Mouse (Mus musculus): ENCODE data around the gene Olfr531. TPM values are rescaled to one million over a fixed set of nuclear protein-coding genes. Genes with fewer than 3 reads are reported as not detected.

The Olfr531 gene
- polyA plus RNA-seq (2012; rRNA removed), result 0.13 TPM in 1 of 2 replicates, not detected in the other

- no peak for DNase-seq (ENCODE audit: extremely low spot score in 1 of 2, low spot score in 1 of 2)
These were observed at the start of gene Olfr531 for GRCm38 (mm10) chr7:140402818-140403217. Olfr531 (minus strand) TSS chr7:140402918.

GRCm38 (mm10) chr7:140443141-140443540 lies 40.4 kb upstream of the Olfr531 start:
- DNase-seq (ENCODE audit: extremely low spot score in 1 of 2, low spot score in 1 of 2), result no peak

- DNase-seq (ENCODE audit: extremely low spot score in 1 of 2, low spot score in 1 of 2), result no peak
These were observed 18.8 kb upstream of the Olfr531 start, which contains the start of gene Olfr532 for GRCm38 (mm10) chr7:140421539-140421938. Olfr532 (minus strand) TSS chr7:140421639.

GRCm38 (mm10) chr7:140376911-140377310 lies 25.8 kb downstream of the Olfr531 start:
- DNase-seq (ENCODE audit: extremely low spot score in 1 of 2, low spot score in 1 of 2), result no peak

- DNase-seq (ENCODE audit: extremely low spot score in 1 of 2, low spot score in 1 of 2), result no peak
These were observed 26.5 kb downstream of the Olfr531 start, which contains the start of gene Olfr530 for GRCm38 (mm10) chr7:140376231-140376630. Olfr530 (minus strand) TSS chr7:140376331.

- DNase-seq (ENCODE audit: extremely low spot score in 1 of 2, low spot score in 1 of 2), result no peak
These were observed 28.4 kb downstream of the Olfr531 start for GRCm38 (mm10) chr7:140374300-140374699.

- no peak for DNase-seq (ENCODE audit: extremely low spot score in 1 of 2, low spot score in 1 of 2)
These were observed 41.1 kb downstream of the Olfr531 start, which contains the start of gene Olfr60 for GRCm38 (mm10) chr7:140361571-140361970. Olfr60 (minus strand) TSS chr7:140361671.

Other genes with a start within 250 kb of the Olfr531 start
- gene Sprn, start 248.0 kb downstream of the Olfr531 start, polyA plus RNA-seq (2012; rRNA removed), result 103 and 125 TPM in 2 replicates
- gene Olfr522, start 238.2 kb downstream of the Olfr531 start, polyA plus RNA-seq (2012; rRNA removed), result not detected in 2 replicates
- gene Olfr523, start 229.7 kb downstream of the Olfr531 start, polyA plus RNA-seq (2012; rRNA removed), result 0.04 and 0.08 TPM in 2 replicates
- gene Olfr524, start 197.0 kb downstream of the Olfr531 start, polyA plus RNA-seq (2012; rRNA removed), result not detected in 2 replicates
- gene Cd163l1, start 184.7 kb downstream of the Olfr531 start, polyA plus RNA-seq (2012; rRNA removed), result 0.17 and 0.24 TPM in 2 replicates
- gene 5830411N06Rik, start 155.6 kb downstream of the Olfr531 start, polyA plus RNA-seq (2012; rRNA removed), result 0.04 and 0.06 TPM in 2 replicates
- gene Olfr525, start 82.1 kb downstream of the Olfr531 start, polyA plus RNA-seq (2012; rRNA removed), result not detected in 2 replicates
- 0.04 TPM in 1 of 2 replicates, not detected in the other for gene Olfr527, start 68.9 kb downstream of the Olfr531 start, polyA plus RNA-seq (2012; rRNA removed)
- 0.04 and 0.27 TPM in 2 replicates for gene Olfr60, start 41.2 kb downstream of the Olfr531 start, polyA plus RNA-seq (2012; rRNA removed)
- not detected in 2 replicates for gene Olfr530, start 26.6 kb downstream of the Olfr531 start, polyA plus RNA-seq (2012; rRNA removed)
- 0.02 and 0.11 TPM in 2 replicates for gene Olfr532, start 18.7 kb upstream of the Olfr531 start, polyA plus RNA-seq (2012; rRNA removed)
- gene Olfr533, start 60.5 kb upstream of the Olfr531 start, polyA plus RNA-seq (2012; rRNA removed), result 0.06 and 0.32 TPM in 2 replicates
- 0.02 TPM in 1 of 2 replicates, not detected in the other for gene Olfr535, start 81.3 kb upstream of the Olfr531 start, polyA plus RNA-seq (2012; rRNA removed)
- gene Olfr536, start 104.5 kb upstream of the Olfr531 start, polyA plus RNA-seq (2012; rRNA removed), result 0.02 and 0.06 TPM in 2 replicates
- not detected in 2 replicates for gene Olfr538, start 165.0 kb upstream of the Olfr531 start, polyA plus RNA-seq (2012; rRNA removed)
- gene Olfr46, start 198.4 kb upstream of the Olfr531 start, polyA plus RNA-seq (2012; rRNA removed), result 0.02 TPM in 1 of 2 replicates, not detected in the other
- gene Olfr61, start 226.1 kb upstream of the Olfr531 start, polyA plus RNA-seq (2012; rRNA removed), result 0.10 and 0.11 TPM in 2 replicates
- gene Olfr53, start 243.5 kb upstream of the Olfr531 start, polyA plus RNA-seq (2012; rRNA removed), result 0.19 TPM in 1 of 2 replicates, not detected in the other

Data from frontal cortex, adult 2 months (tissue).